Mouse (Mus musculus) gastrocnemius, postnatal 14 days (tissue): ENCODE measurements around the gene Sulf2. TPM values are rescaled to one million over a fixed set of nuclear protein-coding genes. Genes with fewer than 3 reads are reported as not detected.

Experiments
- DNase-seq: peaks from one replicate; pipeline ENCODE4 v3.0.0; 2021; ENCODE audit warnings: mixed read lengths
- intact Hi-C: fragments of 180-260 bp; cut with DNase I; formaldehyde crosslinking; loops from one replicate; pipeline ENCODE4 v1.15.1; 2025; ENCODE audit warnings: low total_unique reads
- total RNA-seq, 2 experiments: library from RNA; stranded (reverse); gene quantifications; 2 replicates each; pipeline ENCODE4 v1.2.3; 2021

Sulf2 gene
- total RNA-seq, 2 experiments from 2014 or later: 15.3 to 19.6 TPM

DNA sequence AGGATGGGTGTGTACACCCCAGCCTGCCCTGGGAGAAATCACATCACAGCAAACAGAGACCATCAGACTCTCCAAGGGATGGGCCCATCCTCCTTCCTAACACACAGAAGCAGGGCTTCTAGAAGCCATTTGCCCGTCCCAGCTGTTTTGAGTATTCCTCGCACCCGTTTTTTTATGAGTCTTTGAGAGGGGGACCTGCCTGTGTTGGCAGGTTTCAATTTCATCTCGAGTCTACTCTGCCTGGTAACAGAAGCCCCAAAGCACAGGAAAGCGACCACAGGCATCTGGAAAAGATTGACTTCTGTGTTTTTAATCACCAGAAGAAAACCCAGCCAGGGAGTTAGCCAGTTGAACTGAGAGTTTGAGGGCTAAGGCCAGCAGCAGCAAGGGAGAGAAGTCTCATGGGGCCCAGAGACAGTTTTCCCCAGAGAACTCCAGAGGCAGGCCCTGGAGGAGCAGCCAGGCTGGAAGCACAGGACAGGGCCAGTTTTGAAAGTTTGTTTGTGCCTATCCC lies 24.7 kb upstream of the Sulf2 start:
- intact Hi-C loops: no loop called here
- DNase-seq: peak; percentile 48

DNA sequence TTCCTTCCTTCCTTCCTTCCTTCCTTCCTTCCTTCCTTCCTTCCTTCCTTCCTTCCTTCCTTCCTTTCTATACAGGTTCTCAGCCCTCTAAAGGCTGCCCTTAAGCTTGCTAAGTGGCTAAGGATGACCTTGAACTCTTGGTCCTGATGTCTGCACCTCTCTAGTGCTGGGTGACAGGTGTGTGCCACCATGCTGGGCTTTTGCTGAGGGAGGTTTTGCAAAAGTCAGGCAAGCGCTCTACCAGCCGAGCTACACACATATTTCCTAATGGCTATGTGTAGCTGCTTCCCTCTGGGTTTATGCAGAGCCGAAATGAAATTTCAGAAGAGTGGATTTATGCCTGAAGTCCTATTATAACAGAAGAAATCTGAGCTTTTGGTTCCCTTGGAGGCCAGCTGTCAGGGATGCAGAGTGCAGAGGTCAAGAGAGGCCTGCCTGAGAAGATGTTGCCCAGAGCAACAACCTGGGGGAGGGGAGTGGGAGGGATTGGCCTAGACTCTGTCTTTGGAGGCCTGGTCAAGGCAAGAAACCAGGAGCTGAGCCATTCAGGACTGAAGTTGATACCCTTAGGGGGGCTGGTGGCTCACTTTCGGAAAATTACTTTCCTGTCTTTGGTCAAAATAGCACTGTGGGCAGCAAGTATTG lies 24.1 kb upstream of the Sulf2 start:
- intact Hi-C loops: no loop called here
- DNase-seq: peak; percentile 59

DNA sequence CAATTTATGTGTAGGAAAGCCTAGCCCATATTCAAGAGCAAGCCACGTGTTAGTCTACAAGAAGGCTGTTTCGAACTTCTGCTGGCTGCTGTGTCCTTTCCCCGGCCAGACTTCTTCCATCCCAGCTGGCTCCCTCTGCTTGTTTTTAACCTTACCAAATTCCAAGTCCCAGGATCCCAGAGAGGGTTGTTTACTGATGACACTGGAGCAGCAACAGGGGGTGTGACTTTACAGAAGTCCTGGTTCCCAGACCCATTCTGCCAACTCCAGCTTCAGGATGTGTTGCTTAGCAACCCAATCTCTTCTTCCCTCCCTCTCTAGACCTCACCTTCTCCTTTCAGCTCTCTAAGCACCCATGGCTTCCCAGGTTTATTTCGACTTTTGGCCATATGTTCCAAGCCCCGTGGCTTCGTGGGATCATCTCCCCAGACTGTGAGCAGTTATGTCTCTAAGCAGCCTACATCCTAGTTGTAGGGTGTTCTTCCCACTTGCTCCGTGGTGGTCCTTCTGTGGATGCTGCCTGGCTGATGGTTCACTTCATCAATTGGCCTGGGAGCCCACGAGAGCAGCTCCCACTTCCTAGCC lies 20.2 kb upstream of the Sulf2 start:
- no peak for DNase-seq

DNA sequence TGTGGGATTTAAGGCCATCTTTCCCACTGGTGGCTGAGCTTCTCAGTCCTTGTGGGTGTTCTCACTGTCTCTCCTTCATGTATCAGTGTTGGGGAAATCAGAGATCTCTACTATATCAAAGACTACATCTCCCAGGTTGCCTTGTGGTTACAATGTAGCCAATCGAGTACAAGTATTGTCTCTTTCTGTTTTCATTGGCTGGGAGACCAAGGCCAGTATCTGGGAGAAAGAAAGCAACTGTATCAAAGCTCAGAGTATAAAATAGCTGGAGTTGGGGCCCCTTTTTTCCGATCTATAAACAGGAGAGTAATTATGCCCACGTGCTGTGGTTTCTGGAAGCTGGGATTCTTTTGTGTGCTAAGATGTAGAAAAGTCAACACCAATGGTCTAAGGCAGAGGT lies 19.7 kb upstream of the Sulf2 start:
- intact Hi-C loops: no loop called here
- no peak for DNase-seq

More for the DNA sequence above, 20.2 kb upstream of the Sulf2 start:
- intact Hi-C loops: no loop called here

DNA sequence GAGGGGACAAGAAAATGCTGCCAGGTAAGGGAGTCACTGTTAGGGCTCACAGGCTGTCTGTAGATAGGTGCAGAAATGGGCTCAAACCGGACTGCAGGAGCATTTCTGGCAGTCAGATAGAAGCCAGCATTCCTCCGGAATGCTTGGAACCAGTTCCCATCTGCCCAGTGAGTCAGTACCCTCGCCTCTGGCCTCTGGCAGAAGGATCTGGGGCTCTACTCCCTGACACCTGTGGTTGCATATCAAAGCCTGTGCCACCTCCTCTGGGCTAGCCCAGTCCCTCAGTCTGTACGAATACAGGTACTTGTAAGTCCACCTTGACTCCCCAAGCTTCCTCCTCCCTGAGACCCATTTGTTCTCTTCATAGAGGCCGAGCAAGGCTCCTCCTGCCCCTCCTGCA lies 17.7 kb upstream of the Sulf2 start:
- DNase-seq: no peak
- intact Hi-C loops: no loop called here

DNA sequence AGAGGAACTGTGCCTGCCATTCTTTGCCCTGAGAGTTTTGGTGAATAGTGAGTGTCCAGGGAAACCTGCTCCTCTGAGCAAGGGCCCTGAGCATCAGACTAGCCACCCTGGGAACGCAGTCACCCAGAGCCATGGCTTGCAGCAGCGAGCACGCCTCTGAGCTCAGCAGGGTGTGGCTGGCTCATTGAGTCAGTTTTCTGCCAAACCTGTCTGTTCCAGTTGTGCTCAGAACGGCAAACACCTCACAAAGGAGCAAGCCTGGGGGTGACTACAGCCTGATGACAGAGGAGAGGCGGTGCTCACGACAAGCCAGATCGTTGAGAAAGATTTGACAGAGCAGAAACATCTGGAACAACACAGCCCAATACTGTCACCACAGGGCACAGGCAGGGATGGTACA lies 14.7 kb upstream of the Sulf2 start:
- intact Hi-C loops: no loop called here
- no peak for DNase-seq

DNA sequence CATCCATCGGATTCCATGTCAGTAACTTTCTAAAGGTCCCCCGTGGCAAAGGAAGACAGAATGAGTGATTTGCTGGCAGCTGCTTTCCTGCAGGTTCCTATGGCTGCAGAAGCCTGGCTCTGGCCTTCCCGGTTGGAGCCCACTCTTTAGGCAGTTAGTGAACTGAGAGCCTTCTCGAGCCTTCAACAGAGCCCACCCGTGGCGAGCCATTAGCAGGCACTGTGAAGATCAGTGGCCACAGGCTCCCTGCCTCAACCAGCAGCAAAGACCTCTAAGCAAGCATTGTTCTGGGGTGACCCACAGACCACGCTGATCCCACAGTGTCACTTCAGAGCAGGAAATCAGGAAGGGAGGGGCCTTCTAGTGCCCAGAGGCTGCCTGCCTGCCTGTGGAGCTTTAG lies 13.4 kb upstream of the Sulf2 start:
- intact Hi-C loops: no loop called here
- no peak for DNase-seq

DNA sequence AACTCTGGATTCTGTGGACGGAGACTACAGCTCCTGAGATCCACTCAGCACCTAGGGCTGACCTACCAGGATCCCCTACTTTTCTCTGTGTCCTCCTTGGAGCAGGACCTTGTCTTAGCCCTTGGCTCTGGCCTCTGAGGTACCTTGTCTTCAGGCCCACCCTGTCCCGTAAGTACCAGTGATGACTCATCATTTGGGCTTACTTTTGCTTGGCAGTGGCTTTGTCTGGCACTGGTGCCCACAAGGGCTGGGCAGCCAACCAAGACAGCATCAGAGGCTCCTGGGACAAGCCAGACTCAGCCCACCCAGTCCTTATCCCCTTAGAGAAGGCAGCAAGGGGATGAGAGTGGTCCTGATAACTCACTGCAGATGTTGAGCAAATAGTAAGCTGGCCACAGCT lies 11.9 kb upstream of the Sulf2 start:
- DNase-seq: no peak
- intact Hi-C loops: no loop called here

DNA sequence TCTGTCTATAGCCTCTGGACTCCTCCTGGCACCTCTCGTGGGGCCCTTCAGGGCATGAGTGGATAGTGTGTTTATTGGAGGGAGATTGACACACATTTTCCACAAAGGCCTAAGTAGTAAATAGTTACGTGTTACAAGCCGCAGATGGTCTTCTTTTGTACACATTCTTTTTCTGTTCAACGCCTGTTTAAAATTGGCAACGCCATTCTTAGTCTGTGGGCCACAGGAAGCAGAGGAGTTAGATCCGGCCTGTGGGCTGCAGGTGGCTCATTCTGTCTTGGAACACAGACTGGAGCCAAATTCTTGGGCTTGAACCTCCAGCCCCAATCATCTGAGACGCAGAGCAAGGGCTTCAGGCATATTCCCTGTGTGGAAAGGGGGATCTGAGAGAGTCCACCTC lies 9.9 kb upstream of the Sulf2 start:
- DNase-seq: no peak
- intact Hi-C loops: no loop called here

DNA sequence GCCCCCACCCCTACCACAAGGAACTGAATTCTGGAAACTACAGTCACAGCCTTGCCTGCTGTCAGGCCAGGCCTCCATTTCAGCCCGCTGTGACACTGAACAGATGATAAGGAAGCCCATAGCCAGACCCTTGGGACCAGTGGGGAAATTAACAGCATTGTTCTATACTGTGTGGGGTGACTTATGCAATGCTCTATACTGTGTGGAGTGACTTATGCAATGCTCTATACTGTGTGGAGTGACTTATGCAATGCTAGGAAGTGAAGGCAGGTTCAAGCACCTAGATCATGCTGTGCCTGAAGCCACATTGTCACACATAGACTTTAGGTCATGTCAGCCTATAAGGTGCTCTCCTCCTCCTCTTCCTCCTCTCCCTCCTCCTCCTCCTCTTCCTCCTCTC lies 9.1 kb upstream of the Sulf2 start:
- intact Hi-C loops: no loop called here
- no peak for DNase-seq

DNA sequence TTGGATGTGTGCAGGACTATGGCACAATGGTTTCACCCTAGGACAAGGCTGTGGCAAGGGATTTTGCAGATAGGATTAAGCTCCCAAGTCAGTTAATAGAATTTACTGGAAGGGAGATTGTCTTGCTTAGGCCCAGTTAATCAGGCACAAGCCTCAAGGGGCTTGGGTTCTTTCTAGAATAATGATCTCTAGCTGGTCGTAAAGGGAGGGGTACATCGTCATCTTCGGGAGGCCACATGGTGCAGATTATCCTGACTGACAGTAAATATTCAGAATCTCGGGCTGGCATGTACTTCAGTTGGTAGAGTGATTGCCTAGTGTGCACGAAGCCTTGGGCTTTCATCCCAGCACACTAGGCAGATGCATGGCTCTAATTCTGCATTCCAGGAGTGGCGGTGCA lies 8.5 kb upstream of the Sulf2 start:
- DNase-seq: no peak
- intact Hi-C loops: no loop called here

DNA sequence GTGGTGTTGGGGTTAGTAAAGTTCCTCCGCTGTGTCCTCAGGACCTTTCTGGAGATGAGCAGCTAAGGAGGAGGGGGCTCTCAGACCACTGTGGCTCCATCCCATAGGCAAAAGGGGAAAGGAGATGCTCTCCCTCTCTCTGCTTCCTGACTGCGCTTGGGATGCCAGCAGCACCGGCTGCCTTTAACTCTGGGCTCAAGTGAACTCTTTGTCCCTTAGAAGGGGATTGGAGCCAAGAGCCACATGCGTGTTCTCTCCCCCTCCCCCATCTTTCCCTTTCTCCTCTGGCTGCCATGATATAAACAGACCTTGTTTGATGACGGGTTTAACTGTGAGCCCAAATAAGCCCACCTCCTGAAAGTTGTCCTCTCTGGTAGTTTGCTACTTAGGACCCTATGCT lies 7.8 kb upstream of the Sulf2 start:
- intact Hi-C loops: no loop called here
- no peak for DNase-seq

DNA sequence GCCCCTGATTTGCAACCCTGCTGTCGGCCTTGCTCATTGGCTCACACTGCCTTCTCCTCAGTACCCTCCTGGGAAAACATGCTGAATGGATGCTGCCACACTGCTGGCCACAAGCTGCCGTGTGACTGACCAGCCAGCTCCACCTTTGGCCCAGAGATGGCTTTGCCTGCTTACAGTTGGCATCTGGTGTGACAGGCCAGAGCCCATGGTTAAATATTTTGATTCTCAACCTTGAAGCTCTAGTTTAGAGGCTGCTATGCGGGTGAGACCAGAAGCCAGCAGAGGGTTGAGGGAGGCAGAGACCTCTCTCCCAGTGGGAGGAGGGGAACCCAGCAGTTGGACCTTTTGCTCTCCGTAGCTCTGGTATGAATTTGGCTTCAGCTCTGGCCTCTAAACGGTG lies 6.7 kb upstream of the Sulf2 start:
- intact Hi-C loops: no loop called here
- no peak for DNase-seq

DNA sequence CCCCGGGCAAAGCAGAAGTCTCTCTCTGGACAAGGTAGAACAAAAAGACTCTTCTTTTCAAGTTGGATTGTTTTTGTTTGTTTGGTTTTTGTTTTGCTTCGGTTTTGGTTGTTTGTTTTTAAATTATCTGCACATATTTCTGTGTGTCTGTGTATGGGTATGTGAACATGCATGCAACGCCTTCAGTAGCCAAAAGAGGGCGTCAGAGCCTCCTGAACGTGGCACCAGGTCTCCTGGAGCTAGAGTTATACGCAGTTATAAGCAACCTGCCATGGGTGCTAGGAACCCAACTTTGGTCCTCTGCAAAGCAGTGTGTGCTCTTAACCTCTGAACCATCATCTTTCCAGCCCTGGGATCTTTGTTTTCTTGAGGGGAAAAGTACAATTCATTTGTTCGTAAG lies 3.8 kb upstream of the Sulf2 start:
- intact Hi-C loops: no loop called here
- no peak for DNase-seq

DNA sequence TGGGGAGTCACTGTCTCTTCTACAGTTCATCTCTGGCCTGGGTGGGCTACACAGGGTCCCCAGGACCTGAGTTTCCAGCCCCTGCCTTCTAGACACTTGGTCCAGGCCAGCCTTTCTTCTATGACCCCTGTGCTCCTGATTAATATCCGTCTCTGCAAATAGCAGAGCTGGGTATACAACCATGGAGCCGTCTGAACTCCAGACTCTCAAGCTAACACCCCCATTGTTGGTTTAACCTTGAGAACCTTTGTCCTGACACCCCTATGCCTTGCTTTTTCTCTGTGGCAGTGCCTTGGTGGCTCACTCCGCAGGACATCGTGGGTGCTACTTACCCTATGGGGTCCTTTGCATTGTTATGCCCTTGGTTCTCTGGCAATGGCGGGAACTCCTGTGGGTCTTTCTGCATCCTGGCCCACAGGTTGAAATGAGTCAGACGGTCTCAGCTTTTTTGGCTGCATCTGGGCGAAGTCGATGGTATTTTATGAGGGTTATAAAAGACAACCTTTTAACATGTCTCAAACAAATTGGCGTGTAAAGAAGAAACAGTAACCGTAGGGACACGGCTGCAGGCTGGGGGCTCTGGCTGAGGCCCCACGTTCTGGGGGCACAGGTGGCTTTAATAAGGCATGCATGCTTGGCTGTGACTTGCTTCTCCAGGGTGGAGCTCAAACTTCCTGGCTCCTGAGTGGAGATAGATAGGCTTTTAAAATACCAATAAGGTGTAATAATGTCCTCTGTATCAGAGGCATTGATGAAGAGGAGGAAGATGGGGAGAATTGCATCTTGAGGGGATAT lies 2.5 kb upstream of the Sulf2 start:
- DNase-seq: no peak
- intact Hi-C loops: no loop called here

DNA sequence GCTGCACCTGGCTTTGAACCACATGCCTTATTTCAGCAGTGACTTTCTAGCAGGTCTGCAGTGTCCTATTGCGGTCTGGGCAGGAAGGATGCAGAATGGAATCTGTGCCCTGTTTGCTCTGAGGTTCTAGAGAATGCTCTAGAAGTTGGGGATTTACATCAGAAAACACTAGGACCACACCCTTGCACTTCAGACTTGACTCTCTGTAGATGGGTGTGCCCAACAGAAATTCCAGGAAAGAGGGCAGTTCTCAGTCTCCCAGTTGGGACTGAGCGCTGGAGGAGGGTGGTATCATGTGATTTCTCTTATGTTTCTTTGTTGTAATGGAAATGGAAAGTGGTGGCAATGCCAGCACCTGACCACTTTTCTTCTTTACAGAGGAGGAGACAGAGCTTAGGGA lies 1.7 kb upstream of the Sulf2 start:
- intact Hi-C loops: no loop called here

DNA sequence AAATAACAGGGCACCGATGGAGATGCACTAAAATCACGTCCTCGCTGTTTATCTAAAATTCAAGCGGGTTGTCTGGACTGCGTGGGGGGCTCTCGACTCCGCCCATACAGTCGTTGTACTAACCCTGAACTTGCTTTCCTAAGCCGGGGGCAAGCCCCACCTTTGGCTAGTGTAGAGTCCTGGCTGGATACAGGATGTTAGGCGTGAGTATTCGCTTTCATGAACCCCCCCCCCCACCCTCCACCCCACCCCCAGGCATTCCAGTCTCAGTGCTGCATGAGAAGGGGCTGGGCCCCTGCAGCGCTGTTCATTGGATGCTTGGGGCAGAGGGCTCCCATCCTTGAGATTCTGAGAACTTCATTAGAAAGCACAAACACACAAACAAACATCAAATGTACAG lies 659 bp upstream of the Sulf2 start:
- intact Hi-C loops: no loop called here
- DNase-seq: no peak

More for the DNA sequence above, 1.7 kb upstream of the Sulf2 start:
- no peak for DNase-seq

DNA sequence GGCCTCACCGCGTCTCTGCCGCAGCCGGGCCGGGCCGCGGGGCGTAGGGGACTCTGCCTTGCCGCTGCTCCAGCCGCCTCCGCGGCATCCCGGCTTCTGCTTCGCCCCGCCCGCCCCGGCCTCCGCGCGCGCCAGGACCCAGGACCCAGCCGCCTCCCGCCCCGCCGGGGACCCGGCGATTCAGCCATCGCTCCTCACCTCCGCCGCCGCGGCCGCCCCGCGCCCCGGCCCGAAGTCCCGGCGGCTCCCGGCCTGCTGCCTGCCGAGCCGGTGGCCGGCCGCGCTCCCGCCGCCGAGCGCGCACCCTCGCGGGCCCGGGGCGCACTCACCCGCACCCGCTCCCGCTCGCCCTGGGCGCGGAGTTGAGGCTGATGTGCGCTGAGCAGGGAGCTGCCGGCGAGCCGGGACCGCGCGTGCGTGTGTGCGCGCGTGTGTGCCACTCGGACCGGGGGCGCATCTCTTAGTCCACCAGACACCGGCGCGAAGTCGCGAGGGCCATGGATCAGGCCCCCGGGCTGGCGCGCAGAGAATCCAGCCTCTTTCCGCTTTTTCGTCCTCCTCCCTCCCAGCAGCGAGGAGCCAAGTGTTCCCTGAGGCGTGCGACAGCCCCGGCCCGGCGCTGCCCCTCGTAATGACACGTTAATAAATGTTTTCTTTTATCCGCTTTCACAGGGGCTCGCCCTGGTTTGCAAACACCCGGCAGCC lies 562 bp downstream of the Sulf2 start:
- DNase-seq: peak; percentile 43
- intact Hi-C loops: loop anchor here (5.0 kb wide), 1 partner anchor 407 kb away; no protein-coding TSS in a partner anchor

DNA sequence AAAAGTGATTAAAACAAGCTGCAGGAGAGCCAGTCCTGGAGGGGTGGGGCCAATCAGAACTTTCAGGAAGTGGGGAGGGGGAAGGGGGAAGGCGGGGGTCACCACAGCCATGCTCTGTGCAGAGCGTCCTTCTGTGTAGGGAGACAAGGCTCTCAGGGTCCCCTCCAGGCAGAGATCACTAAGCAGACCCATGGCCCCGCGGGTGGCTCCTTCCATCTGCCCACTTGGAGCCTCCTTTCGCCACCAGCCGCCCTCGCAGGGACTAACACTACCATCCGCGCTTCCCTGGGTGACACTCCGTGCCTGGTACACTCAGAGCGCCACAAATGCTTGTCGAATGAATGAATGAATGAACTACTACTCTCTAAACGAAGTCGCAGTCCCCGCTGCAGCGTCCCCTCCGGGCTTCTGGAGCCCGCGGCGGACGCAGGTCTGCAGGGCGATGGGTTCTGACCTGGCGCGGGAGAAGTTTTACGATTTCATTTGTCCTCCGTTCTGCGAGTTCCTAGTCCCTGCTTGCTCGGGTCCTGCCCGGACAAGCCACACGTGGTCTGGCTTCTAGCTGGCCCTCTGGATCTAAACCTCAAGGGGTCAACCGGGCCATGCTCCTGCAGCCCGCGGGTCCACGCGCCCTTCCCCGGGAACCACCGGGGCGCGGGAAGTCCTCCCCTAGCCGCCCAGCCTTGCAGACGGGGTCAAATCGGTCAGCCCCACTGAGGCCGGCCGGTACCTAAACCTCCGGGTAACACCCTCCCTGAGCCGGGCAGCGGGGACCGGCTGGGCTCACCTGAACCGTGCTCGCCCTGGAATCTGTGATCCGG lies 1.4 kb downstream of the Sulf2 start:
- DNase-seq: peak; percentile 16
- intact Hi-C loops: loop anchor here (5.0 kb wide), 1 partner anchor 408 kb away; no protein-coding TSS in a partner anchor
